Mouse (Mus musculus) neural tube, embryonic 13.5 days (tissue): Measurements from ENCODE around the gene S100a14. TPM values are rescaled to one million over a fixed set of nuclear protein-coding genes. Genes with fewer than 3 reads are reported as not detected.

Experiments
- ATAC-seq: fragments of 200-750 bp; cut with Nextera tagmentation; 2 replicates; pipeline ENCODE4 v1.8.0; 2017; ENCODE audit warnings: low read depth, mild to moderate bottlenecking, moderate TSS enrichment, moderate library complexity
- H3K27ac ChIP-seq: fragments of 300-500 bp; sonication (generic); replicated peaks from 2 replicates; pipeline ENCODE4 v1.5.1; 2015; ENCODE audit warnings: moderate library complexity, mild to moderate bottlenecking, inconsistent platforms
- H3K27me3 ChIP-seq: fragments of 300-500 bp; sonication (generic); 2 replicates; pipeline ENCODE4 v1.6.1; 2015; ENCODE audit warnings: mild to moderate bottlenecking, inconsistent platforms
- H3K36me3 ChIP-seq: fragments of 300-500 bp; sonication (generic); 2 replicates; pipeline ENCODE4 v1.6.1; 2015; ENCODE audit warnings: mild to moderate bottlenecking, inconsistent platforms
- H3K4me1 ChIP-seq: fragments of 300-500 bp; sonication (generic); replicated peaks from 2 replicates; pipeline ENCODE4 v1.6.1; 2015; ENCODE audit warnings: inconsistent platforms
- H3K4me2 ChIP-seq: fragments of 300-500 bp; sonication (generic); 2 replicates; pipeline ENCODE4 v1.6.1; 2015; ENCODE audit warnings: inconsistent platforms, mild to moderate bottlenecking, moderate library complexity
- H3K4me3 ChIP-seq: fragments of 300-500 bp; sonication (generic); 2 replicates; pipeline ENCODE4 v1.5.1; 2015; ENCODE audit warnings: mild to moderate bottlenecking, inconsistent platforms
- H3K9ac ChIP-seq: fragments of 300-500 bp; sonication (generic); 2 replicates; pipeline ENCODE4 v1.6.1; 2015; ENCODE audit warnings: moderate library complexity, mild to moderate bottlenecking, inconsistent platforms
- H3K9me3 ChIP-seq: fragments of 300-500 bp; sonication (generic); 2 replicates; pipeline ENCODE4 v1.6.1; 2016; ENCODE audit warnings: inconsistent platforms
- WGBS: fragments of 180-500 bp; shearing (Covaris S2); methylation state at CpG from one replicate; pipeline ENCODE4 v1.1.7; 2015; 5-methylcytosine and 5-hydroxymethylcytosine counted together
- polyA plus RNA-seq: library from polyadenylated mRNA; unstranded; fragments of >200 nt; fragmentation: Nextera tagmentation; extraction: Ambion mirVana; gene quantifications from 2 replicates; pipeline ENCODE4 v1.2.1, GENCODE M21; 2015

The S100a14 gene
- polyA plus RNA-seq, 1 experiment from 2014 or later, result not detected

- H3K27ac ChIP-seq, result no peak overlapping the region
- no peak for ATAC-seq
- H3K9me3 ChIP-seq, result no peaks in the 10 kb centered on the region
- H3K4me3 ChIP-seq, result no peak overlapping the region
- no peak overlapping the region for H3K4me2 ChIP-seq
- H3K9ac ChIP-seq, result no peak overlapping the region
- no peaks in the 10 kb centered on the region for H3K4me1 ChIP-seq
- H3K27me3 ChIP-seq, result peaks cover under 1% of the 10 kb centered on the region; the same call in 1 of the 2 replicates
- H3K36me3 ChIP-seq, result no peaks in the 10 kb centered on the region
- 80% methylated on average over 2 of the region's 2 CpGs for WGBS
Observed at GRCm38 (mm10) chr3:90526076-90526475, 580 bp upstream of the S100a14 start.

GRCm38 (mm10) chr3:90527291-90527873, 726 bp downstream of the S100a14 start:
- Histone ChIP-seq H3K4me1 (no peaks in the 10 kb centered on the region), H3K9me3 (no peaks in the 10 kb centered on the region), H3K4me2 (no peak overlapping the region), H3K4me3 (no peak overlapping the region), H3K36me3 (no peaks in the 10 kb centered on the region), H3K27me3 (no peaks in the 10 kb centered on the region; the same call in 1 of the 2 replicates), H3K27ac (no peak overlapping the region), H3K9ac (no peak overlapping the region)
- 79% methylated on average over 7 of the region's 7 CpGs for WGBS
- ATAC-seq, result no peak

DNA sequence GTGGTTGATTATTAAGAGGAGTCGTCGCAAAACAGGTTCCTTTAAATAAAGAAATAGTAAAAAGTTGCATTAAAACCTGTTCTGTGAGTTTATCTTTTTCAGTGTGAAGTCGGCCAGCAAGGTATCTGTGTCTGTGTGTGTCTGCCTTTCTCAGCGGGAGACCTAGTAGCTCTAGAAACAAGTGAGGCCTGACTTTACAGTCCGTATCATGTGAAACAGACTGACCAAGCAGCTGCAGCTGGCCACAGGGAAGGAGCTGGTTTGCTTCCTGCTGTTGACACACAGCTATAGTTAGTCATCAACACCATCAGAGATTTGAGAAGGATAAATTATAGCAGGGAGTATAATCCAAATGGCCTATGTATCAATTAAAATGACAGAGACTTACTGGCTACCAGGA, 5.1 kb downstream of the S100a14 start:
- Histone ChIP-seq H3K27ac (no peak overlapping the region), H3K36me3 (no peaks in the 10 kb centered on the region), H3K4me1 (no peaks in the 10 kb centered on the region), H3K4me2 (no peak overlapping the region), H3K27me3 (no peaks in the 10 kb centered on the region; the same call in 1 of the 2 replicates), H3K9ac (no peak overlapping the region), H3K4me3 (no peak overlapping the region), H3K9me3 (no peaks in the 10 kb centered on the region)
- ATAC-seq, result no peak
- WGBS, result 78% methylated on average over 5 of the region's 5 CpGs

DNA sequence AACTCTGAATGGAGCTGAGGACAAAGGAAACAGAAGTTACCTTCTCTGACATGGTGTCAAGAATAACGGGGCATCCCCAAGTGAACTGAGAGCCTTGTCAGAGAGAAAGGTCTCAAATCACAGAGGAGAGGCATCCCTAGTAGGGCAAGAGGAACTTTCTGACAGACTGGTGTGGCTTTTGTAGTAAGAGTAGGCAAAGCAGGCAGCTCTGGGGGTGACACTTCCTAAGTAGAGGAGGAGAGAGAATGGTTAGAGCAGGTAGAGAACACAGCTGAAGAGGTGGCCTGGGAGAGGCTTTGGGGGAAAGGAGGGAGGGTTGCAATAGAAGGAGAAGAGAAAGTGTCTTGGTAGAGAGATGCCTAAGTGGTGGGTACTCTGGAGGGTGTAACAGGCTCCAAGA, 8.8 kb downstream of the S100a14 start:
- ATAC-seq, result no peak
- 76% methylated on average over 1 of the region's 1 CpGs for WGBS
- H3K27me3 ChIP-seq, result no peaks in the 10 kb centered on the region

DNA sequence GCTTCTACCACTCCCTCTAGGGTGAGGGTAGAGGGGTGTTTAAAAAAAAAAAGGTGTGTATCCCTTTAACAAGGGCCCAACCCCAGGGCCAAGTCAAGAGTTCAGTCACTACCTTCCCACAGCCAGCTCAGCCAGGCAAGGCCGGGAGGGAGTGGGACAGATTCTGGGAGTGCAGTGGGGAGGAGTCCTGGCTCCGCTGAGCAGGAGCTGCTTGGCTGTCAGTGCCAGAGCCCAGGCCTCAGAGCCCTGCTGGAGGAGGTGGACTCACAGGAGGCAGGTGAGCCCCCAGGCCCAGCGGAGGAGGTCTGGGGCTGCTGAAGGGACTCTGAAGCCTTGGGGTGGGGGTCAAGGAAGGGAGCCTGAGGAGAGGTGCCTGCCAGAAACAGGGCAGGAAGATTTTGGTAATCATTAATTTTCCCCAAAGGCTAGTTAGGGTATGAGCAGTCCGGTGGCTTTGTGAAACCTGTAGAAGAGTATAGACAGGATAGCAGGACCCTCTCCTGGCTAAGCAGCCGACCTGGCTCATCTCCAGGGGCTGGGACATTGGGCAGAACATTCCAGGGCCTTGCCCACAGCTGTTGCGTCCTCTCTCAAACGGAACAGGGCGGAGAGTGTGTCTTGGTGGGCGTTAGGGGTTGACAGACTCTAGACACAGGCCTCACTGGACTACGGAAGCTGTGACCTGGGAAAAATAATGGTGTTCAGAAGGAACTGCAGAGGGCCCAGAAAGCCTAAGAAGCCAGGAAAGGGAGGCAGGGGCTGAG, 10.7 kb downstream of the S100a14 start, which contains the start of gene S100a16:
Gene S100a16, plus strand, starts transcription at position 114 of the 764 bp plus-strand sequence.
- Histone ChIP-seq H3K4me3 (no peak within 1 kb of the TSS), H3K27ac (no peak within 1 kb of the TSS), H3K9ac (no peak within 1 kb of the TSS), H3K4me1 (no peaks in the 10 kb centered on the region; the same call in 1 of the 2 replicates), H3K4me2 (no peak within 1 kb of the TSS), H3K9me3 (no peaks in the 10 kb centered on the region), H3K36me3 (no peaks in the 10 kb centered on the region), H3K27me3 (no peaks in the 10 kb centered on the region)
- WGBS, result 48% methylated on average over 10 of the region's 10 CpGs
- no peak for ATAC-seq

More for the DNA sequence above, 8.8 kb downstream of the S100a14 start:
- no peaks in the 10 kb centered on the region for H3K9me3 ChIP-seq
- no peak overlapping the region for H3K27ac ChIP-seq
- H3K4me2 ChIP-seq, result no peak overlapping the region
- H3K36me3 ChIP-seq, result no peaks in the 10 kb centered on the region
- H3K9ac ChIP-seq, result no peak overlapping the region
- no peak overlapping the region for H3K4me3 ChIP-seq
- H3K4me1 ChIP-seq, result no peaks in the 10 kb centered on the region

GRCm38 (mm10) chr3:90537905-90538296, 11.2 kb downstream of the S100a14 start:
- H3K9me3 ChIP-seq, result no peaks in the 10 kb centered on the region
- no peaks in the 10 kb centered on the region for H3K27me3 ChIP-seq
- H3K36me3 ChIP-seq, result no peaks in the 10 kb centered on the region
- no peak overlapping the region for H3K27ac ChIP-seq
- H3K4me1 ChIP-seq, result no peaks in the 10 kb centered on the region; the same call in 1 of the 2 replicates
- 83% methylated on average over 5 of the region's 5 CpGs for WGBS
- no peak overlapping the region for H3K9ac ChIP-seq
- no peak for ATAC-seq
- no peak overlapping the region for H3K4me2 ChIP-seq
- H3K4me3 ChIP-seq, result no peak overlapping the region

GRCm38 (mm10) chr3:90540904-90541303, 14.2 kb downstream of the S100a14 start:
- Histone ChIP-seq H3K4me3 (no peak overlapping the region), H3K27me3 (no peaks in the 10 kb centered on the region), H3K4me1 (no peaks in the 10 kb centered on the region; the same call in 1 of the 2 replicates), H3K9me3 (no peaks in the 10 kb centered on the region), H3K27ac (no peak overlapping the region; the same call in 1 of the 2 replicates), H3K36me3 (no peaks in the 10 kb centered on the region), H3K4me2 (peak overlapping the region; percentile 18; the same call in 1 of the 2 replicates), H3K9ac (no peak overlapping the region)
- ATAC-seq, result peak; percentile 71; the same call in 1 of the 2 replicates
- WGBS, result 34% methylated on average over 4 of the region's 4 CpGs

GRCm38 (mm10) chr3:90549676-90550420, 23.2 kb downstream of the S100a14 start:
- H3K27me3 ChIP-seq, result no peaks in the 10 kb centered on the region
- no peak overlapping the region for H3K27ac ChIP-seq
- peaks cover 7% of the 10 kb centered on the region; the same call in 1 of the 2 replicates for H3K4me1 ChIP-seq
- no peak overlapping the region for H3K9ac ChIP-seq
- no peak overlapping the region for H3K4me3 ChIP-seq
- no peak for ATAC-seq
- H3K9me3 ChIP-seq, result no peaks in the 10 kb centered on the region
- no peaks in the 10 kb centered on the region for H3K36me3 ChIP-seq
- WGBS, result 57% methylated on average over 5 of the region's 5 CpGs
- no peak overlapping the region for H3K4me2 ChIP-seq

DNA sequence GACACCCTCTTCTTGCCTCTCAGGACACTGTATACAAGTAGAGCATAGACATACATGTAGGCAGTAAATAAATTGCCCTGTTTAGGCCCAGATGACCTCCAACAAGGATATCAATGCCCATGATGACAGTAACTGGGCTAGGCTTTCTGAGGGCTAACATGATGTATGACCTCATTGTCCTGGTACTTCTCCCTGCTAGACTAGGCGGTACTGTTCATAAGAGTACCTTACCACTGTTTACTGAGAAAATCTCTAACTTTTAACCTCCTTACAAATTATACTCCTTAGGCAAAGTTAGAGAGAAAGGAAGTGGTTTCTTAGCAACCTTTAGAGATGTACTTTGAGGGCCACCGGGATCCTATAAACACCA, 23.8 kb downstream of the S100a14 start:
- 86% methylated on average over 2 of the region's 2 CpGs for WGBS
- Histone ChIP-seq H3K4me1 (peaks cover 7% of the 10 kb centered on the region; the same call in 1 of the 2 replicates), H3K4me2 (no peak overlapping the region), H3K4me3 (no peak overlapping the region), H3K36me3 (no peaks in the 10 kb centered on the region), H3K27ac (no peak overlapping the region), H3K9ac (no peak overlapping the region), H3K9me3 (no peaks in the 10 kb centered on the region), H3K27me3 (no peaks in the 10 kb centered on the region)
- ATAC-seq, result no peak

- peaks cover 7% of the 10 kb centered on the region; the same call in 1 of the 2 replicates for H3K4me1 ChIP-seq
- no peak overlapping the region for H3K27ac ChIP-seq
- H3K9ac ChIP-seq, result no peak overlapping the region
- no peak overlapping the region for H3K4me3 ChIP-seq
- H3K9me3 ChIP-seq, result no peaks in the 10 kb centered on the region
- H3K36me3 ChIP-seq, result no peaks in the 10 kb centered on the region
- 82% methylated on average over 2 of the region's 2 CpGs for WGBS
- no peaks in the 10 kb centered on the region for H3K27me3 ChIP-seq
- no peak for ATAC-seq
- no peak overlapping the region for H3K4me2 ChIP-seq
Observed at GRCm38 (mm10) chr3:90552231-90552630, 25.6 kb downstream of the S100a14 start.

GRCm38 (mm10) chr3:90555954-90556353, 29.3 kb downstream of the S100a14 start:
- no peak overlapping the region for H3K4me3 ChIP-seq
- no peaks in the 10 kb centered on the region for H3K4me1 ChIP-seq
- no peak overlapping the region; the same call in 1 of the 2 replicates for H3K27ac ChIP-seq
- H3K36me3 ChIP-seq, result no peaks in the 10 kb centered on the region
- no peaks in the 10 kb centered on the region for H3K27me3 ChIP-seq
- H3K9me3 ChIP-seq, result no peaks in the 10 kb centered on the region
- peak; percentile 86 for ATAC-seq
- 40% methylated on average over 5 of the region's 5 CpGs for WGBS
- H3K4me2 ChIP-seq, result no peak overlapping the region
- no peak overlapping the region for H3K9ac ChIP-seq
